Mouse (Mus musculus) lung, postnatal 0 days (tissue): ENCODE measurements around the gene Ppp1r13l.

Experiments
- CTCF ChIP-seq: IDR thresholded peaks from 2 replicates; pipeline ENCODE4 v1.5.1; 2016; ENCODE audit warnings: antibody characterized with exemption, mild to moderate bottlenecking
- EP300 ChIP-seq: IDR thresholded peaks from 2 replicates; pipeline ENCODE4 v1.6.1; 2016; ENCODE audit warnings: antibody characterized with exemption, mild to moderate bottlenecking, control low read depth

DNA sequence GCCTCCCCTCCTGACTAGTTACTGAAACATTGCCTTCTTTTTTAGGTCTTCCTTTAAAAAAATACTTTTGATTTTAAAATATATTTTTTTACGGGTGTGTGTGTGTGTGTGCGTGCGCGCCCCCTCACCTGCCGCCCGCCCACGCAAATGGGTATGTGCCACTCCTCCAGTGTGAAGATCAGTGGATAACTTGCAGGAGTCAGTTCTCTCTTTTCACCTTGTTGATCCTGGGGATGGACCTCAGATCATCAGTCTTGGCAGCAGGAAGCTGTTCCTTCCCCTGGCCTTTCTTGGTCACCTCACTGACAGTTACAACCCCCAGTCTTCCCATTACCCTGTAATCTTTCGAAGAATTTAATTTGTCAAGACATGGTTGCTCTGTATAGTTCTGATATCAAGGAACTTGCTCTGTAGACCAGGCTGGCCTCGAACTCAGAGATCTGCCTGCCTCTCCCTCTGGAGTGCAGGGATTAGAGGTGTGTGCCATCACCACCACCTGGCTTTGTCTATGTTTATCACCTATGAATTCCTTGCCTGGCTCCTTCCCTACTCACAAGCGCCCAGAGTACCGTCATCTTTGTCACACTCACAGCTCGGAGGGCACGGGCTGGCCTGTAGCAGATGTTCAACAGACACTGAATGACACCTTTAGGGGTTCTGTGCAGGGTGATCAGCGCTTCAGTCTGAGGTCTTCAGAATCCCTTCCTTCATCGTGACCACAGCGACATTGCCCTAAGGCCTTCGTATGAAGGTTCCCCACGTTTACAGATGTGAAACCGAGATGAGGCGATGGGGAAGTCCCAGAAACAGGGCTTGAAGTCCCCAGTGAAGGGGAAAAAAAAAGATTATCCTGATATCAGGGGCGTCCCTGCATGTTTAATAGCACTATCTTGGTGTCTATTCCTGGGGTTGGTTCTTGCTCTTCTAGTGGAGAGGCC, 34.0 kb upstream of the Ppp1r13l start:
- no peak for TF ChIP-seq CTCF
- TF ChIP-seq EP300: no peak
